Mouse (Mus musculus) c-Kit-negative CD71-positive TER-119-positive erythroid progenitor cells, embryonic 14.5 days (primary cell): ENCODE data around the gene Grin2b.
"Not testable (repeated sequence)": the region's sequence is repeated elsewhere in the genome, so short reads cannot be mapped to it uniquely, and the experiment has no call there.

Source experiments
- DNase-seq: peaks from one replicate; pipeline ENCODE4 v3.0.0-alpha.2; 2013; ENCODE audit warnings: low read depth, low spot score

The Grin2b gene

DNA sequence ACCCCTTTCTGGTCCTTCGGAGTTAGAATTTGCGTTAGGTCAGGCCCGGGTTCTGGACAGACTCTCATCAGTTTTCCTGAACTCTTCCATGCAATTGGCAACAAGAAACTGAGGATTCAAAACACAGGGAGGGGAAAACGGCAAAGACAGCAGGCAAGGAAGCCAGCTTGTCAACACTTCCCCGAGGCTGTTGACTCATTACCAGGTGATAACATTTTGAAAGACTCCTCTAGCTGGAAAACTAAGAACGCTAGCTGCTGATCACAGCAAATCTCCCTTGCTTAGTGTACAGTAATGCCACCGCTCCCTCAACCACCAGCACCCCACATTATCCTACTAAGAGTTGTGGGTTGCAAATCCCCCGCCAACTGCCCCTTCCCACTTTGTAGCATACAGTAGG is 266.2 kb downstream of the Grin2b start:
- DNase-seq, result no peak

DNA sequence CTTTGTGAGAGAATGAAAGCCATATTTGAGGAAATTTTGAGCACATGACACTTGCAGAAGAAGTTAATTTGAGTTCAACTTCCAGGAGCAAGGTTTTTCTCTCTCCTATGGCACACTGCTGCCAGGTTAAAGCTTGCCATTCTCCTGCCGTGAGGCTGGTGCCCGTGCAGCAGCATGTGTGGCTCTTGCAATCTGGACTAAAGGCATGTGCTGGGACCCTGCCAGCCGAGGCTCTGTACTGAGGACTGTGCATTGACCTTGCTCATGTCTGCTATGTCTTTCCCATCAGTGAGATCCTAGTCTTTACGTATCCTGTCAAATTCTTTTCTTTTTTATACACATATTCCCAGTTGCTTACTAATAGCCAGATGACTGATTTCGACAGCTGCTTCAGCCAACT is 268.9 kb downstream of the Grin2b start:
- no peak for DNase-seq

DNA sequence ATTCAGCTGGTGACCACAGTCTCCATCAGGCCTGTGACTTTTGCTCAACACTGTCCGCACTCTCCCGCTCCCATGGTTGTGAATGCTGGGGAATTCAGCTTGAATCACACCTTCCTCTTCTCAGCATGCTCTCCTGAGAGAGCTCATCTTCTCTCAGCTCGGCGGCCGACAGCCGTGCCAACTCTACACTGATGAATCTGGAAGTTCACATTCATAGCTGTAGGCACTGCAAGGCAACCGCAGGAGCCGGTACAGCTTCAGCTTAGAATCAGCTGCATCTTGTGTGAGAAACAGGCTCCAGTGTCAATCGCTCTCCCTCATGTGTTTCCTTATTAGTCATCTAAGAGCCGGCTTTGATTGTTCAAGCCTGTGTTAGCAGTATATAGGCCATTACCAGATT is 272.9 kb downstream of the Grin2b start:
- DNase-seq, result no peak

DNA sequence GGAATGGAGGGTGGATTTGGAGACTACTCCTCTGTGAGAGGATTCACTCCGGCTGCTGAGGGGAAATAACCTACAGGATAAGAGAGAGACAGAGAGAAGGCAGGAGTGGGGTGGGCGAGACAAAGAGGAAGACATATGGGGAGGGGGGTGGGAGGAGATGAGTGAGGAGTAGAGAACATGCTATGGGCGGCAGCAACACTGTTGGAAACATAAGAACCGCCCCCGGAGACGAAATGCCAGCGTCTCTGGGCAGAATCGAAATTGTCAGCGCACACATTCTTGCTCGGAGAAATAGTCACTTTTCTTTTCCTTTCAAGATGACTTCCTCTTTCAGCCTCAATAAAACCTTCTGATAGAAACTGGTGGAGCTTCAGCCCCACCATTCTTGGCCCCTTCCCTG is 274.1 kb downstream of the Grin2b start:
- DNase-seq, result no peak

DNA sequence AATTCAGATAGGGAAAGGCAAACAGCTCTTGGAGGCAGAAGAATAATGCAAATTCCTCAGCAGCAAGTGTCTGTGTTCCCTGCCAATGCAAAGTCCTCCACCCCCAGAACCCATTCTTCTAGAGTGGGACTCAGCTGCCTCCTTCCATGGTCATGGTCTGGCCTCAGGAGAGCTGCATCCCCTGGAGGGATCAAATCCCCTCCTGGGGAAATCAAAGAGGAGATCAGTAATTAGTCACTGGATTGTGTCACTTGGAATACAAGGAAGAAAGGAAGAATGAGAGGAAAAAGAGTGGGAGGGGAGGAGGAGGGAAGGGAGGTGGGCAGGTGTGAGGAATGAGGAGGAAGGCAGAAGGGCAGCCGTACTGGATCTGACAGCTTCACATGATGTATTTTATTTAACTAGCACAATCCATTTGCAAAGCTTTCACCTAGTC is 278.5 kb downstream of the Grin2b start:
- no peak for DNase-seq

DNA sequence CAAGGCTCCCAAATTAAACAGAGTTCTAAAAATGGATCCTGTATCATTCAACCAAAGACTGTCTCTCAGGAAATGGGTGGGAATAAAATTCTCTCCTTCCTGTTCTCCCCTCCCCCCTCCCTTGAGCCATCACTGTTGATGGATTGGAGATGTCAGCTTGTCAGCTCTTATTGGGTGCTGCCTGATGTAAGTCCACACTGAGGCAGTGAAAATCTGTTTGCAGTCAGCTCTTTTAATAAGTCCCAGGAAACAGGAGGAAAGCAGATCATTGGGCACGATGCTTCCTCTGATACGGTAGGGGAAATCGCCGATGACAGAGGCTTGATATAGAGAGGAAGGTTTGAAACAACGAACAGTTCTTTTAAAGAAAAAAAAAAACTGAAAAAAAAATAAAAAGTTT is 290.7 kb downstream of the Grin2b start:
- no peak for DNase-seq

DNA sequence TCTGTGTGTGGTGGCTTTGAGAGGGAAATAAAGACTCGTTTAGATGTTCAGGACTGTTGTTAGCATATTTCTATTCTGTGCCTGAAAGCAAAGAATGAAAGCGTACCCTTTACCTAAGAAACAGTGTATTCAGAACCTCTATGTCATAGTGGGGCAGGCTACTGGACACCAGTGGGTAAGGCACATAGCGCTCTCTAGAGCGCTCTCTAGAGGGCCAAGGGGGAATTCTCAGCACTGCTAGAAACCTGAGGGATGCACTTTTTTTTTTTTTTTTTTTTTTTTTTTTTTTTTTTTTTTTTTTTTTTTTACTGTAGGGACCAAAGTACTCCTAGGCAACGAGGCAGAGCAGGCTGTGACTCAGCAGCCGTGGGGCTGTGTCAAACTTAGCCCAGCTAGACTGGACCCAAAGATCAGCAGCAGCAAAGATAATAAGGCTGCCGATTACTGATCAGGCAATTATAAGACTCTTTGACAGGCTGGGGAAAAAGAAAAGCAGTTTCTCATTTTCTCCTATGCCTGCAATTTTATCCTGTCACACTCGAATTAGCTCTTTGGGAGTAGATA is 297.1 kb downstream of the Grin2b start:
- DNase-seq, result no peak

DNA sequence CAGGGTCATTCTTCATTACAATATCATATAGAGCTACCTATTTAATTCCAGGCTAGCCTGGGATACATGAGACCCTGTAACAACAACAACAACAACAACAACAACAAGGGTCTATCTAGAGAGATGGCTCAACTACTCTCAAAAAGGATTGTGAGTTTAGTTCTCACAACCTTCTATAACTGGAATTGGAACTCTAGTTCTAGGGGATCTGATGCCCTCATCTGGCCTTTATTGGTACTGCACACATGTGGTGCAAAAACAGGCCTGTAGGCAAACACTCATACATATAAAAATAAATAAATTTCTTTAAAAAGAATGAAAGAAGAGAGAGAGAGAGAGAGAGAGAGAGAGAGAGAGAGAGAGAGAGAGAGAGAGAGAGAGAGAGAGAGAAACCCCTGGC is 298.7 kb downstream of the Grin2b start:
- no peak for DNase-seq

DNA sequence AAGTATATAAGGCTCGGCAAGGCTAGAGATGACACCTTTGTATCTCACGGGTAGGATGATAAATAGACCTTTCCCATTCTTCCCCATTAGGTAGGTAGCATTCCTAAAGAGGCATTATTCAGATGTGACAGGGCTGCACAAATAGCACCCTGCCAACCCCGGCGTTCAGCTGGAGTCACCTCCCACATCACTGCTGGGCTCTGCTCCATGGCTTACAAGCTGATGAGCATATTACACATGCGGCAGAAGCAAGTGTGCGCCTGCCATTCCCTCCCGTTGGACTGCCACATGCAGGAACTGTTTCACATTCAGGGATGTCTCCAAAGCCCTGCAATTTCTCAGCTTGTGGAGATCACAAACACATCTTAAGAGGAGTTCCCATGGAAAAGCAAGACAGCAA is 307.5 kb downstream of the Grin2b start:
- no peak for DNase-seq

DNA sequence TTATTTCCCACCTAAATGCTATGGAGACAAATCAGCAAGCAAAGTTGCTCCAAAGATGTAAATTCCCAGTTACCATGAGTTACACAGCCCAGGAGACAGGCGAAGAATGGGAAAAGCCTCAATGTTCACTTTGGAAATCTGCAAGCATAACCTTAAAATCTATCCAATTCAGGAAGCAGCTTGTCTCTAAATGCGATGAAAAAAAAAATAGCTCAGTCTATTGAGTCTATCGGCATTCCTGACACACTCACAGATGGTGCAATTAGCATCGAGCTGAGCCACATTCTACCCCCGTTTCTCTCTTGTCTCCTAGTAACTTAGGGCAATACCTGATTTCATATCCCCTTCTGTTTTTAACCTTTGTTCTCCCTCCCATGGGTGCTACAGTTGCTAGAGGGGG is 309.3 kb downstream of the Grin2b start:
- no peak for DNase-seq

DNA sequence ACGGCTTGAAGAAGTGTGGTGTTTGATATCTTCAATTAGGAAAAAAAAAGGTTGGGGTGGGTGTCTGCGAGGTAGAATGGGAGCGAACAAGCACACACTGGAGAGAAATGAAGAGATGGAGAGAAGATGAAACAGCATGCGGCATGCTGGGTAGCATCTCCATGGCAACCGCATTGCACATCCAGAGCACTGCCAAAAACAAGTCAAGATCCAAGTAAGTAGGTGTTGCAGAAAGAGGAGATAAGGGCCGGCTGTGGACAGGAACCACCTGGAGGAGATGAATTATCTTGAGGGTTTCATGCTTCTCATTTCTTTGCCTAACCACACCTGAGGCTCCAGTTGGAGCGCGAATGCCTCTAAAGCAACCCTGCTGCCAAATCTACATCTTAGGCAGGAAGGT is 313.8 kb downstream of the Grin2b start:
- no peak for DNase-seq

DNA sequence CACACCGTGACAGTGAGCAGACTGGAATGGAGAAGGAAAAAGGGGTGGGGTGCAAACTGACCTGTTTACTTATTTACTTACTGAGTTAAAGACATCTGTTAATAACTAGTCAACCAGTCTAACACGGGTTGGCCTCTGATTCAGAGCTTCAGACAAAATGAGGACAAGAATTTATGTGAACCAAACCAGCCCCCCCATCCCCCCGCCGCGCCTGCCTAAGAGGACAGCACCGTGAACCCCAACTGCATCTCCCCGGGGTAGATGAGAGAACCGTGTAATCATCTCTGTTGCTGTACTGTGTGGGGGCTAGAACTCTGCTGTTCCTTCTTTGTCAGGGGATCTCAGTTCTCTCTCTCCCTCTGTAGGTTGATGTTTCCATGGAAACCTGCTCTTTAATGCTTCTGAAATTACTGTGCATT is 319.1 kb downstream of the Grin2b start:
- no peak for DNase-seq

DNA sequence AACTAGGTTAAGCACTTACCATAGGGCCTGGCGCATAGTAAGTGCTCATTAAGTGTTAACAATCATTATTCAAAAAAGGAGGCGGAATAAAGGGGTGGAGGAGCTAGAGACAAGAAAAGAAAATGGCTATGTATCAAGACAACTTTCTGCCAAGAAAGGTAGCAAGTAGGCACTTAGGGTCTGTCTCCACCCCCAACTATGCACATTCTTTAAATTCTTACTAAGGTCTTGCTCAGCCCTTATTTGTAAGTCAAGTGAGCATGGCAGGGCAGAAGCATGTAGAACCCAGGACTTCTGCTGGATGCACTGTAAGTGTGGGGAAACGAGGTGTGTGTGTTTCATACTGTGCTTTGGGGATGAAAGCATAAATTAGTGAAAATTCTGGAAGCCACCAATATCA is 329.6 kb downstream of the Grin2b start:
- no peak for DNase-seq

DNA sequence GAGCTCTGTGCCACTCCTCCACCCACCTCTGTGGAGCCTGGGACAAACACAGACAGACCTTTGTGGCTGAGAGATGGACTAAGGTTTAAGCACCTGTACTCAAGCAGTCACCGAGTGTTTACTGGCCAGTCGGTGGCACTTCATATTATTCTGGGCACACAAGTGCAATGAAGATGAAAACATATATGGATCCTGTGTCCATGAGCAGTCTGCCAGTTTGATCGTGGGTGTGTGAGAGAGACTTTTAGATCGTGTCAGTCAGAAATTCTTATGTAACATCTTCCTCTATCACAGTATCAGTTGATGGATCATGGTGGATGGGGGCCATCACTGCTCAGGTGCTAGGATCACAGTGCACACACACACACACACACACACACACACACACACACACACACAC is 337.0 kb downstream of the Grin2b start:
- DNase-seq, result no peak

DNA sequence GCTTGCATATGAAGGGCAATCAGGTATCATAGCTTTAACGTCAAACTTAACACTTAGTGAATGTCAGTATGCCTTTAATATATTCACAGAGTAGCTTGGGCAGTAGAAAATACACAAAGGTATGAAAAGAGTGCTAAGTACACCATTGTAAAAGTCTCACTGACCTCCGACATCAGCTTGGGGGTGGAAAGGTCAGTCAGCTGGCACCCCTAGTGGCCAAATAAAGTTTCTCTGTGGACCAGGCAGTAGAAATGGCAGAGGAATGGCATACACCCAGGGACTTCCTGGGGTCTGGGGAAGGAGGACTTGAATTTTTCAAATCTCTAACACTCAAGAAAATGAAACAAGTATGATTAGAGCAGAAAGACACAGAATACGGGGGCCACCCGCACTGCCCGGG is 339.8 kb downstream of the Grin2b start:
- no peak for DNase-seq

DNA sequence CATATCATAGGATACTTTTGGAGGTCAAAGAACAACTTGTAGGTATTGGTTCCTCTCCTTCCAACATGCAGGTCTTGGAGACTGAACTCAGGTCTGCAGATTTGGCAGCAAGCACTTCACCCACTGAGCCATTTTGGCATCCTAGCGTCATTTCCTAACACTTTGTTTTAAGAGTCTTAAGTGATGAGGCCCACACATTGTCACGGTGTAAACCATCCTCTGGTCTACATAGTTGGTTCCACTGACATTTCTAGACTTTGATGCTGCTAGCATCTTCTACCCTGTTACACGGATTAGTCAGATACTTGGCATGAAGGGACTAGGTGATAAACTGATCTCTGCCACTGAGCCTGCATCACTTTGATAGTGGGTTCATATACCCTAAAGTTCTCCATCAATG is 341.3 kb downstream of the Grin2b start:
- no peak for DNase-seq

DNA sequence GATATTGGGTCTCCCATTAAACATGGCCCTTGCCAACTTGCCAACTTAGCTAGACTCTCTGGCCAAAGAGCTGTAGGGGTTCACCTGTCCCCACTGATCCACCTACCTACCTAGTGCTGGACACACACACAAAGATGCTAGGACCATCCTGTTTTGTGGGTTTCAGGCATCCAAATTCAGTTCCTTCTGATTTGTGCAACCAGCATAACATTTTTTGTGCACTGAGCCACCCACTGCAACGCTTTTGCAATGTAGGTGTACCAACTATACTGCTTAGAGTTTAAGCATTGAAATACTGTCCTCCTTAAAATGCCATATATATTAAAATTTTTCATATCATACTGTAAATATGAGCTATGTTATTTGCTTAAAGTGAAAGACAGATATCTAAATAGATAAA is 342.3 kb downstream of the Grin2b start:
- no peak for DNase-seq

DNA sequence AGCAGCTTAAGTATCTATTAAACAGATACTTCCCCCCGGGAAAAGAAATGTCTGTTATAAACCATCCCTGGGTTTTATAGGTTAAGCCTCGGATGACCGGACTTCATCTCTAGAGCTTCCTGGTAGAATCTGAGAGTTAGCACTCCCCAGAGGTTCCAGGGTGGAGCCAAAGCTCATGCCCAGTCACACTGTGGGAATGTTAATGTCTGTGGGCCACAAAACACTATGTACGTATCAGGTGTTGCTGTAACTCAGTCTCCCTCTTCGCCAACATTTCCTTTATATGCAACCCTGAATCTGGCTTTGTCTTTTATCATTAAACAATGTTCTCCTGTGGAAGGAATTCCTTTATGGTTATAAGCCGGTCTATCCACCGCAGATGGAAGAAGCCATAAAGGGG is 343.9 kb downstream of the Grin2b start:
- no peak for DNase-seq

DNA sequence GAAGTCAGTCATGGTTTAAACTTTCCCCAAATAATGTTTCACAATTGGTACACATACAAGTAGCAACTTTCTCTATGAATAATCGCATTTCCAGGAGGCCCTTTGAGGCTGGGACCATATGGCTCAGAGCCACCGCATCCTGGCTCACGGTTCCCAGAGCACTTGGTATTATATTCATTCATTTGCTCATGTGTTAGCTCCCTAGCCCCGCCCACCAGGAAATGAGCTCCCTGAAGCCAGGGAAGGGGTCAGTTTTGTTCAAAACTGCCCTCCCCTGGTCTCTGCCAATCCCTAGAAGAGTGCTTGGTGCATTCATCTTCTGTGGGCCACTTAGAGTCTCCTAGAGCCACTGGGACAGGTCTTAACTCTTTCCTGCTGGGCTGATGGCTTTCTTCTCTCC is 344.3 kb downstream of the Grin2b start:
- no peak for DNase-seq

DNA sequence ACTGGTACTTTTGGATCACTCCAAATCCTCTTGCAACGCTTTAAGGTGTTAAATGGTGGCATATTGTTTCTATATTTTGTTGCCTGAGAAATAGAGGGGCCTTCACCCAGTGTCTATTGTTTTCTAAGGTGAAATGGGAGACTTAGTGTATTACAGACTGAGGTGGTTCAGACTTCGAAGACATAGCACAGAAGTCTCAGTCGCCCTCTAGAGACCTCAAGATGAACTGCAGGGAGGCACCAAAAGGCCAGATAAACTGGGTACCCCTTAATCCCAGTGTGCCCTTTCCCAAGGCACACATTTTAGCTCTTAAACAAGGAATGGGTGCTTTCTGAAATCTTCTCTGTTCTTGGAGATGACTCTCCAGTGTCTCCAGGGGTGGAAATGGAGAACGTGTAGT is 345.4 kb downstream of the Grin2b start:
- no peak for DNase-seq

DNA sequence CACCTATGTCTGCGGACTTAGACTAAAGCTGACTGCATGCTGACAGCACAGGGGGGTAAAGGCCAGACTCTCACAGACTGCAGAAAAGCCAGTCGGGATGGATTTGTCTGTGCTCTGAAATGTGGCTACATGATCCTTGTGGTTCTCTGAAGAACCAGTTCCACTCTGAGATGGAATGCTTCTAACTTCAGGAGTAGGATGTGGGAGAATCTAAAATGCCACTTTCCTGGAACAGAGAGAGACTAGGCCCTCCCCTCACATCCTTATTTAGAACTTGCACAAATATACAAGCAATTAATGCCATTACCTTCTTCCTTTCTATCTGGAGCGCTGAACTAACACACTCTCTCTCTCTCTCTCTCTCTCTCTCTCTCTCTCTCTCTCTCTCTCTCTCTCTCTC is 346.0 kb downstream of the Grin2b start:
- no peak for DNase-seq

DNA sequence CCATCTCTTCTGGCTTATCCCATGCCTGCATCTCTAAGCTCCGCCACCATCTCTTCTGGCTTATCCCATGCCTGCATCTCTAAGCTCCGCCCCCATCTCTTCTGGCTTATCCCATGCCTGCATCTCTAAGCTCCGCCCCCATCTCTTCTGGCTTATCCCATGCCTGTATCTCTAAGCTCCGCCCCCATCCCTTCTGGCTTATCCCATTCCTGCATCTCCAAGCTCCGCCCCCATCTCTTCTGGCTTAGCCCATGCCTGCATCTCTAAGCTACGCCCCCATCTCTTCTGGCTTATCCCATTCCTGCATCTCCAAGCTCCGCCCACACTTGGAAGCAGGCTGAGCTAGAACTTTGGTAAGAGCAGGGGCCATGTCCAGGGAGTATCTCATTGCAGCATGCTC is 346.5 kb downstream of the Grin2b start:
- not testable (repeated sequence) for DNase-seq

DNA sequence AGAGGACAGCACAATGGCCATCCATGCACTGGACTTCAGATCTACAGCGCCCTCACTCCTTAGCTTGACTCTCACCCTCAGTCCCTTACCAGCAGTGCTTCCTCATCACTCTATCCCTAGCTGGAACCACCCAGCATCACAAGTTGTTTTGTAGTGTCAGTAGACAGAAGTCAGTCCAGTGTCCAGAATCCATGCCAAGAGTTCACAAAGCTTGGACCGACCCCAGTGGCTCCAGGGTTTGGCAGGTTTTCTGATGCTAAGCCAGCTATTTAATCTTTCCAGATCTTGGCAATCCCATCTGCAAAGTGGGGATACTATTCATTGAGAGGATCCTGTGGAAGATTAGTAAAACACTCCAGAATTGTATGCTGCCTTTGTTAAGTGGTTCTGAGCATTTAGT is 355.9 kb downstream of the Grin2b start:
- no peak for DNase-seq

DNA sequence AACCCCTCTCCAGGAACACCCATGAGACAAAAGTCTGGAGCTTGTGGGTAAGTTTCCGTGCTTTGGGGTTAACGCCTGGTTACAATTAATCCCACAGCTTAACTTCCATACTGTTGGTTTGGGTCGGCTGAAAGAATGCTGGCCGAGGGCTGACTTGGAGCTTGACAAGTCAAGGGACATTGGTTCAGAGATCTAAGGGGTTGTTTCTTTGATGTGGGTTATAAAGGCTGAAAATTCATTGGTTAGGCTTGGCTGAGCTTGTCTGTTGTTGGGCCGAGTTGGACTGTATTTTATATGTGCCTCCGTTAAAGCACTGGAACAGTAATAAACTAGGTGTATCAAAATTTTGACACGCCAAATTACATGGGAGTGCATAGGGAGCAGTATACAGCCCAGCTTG is 359.6 kb downstream of the Grin2b start:
- DNase-seq, result no peak

DNA sequence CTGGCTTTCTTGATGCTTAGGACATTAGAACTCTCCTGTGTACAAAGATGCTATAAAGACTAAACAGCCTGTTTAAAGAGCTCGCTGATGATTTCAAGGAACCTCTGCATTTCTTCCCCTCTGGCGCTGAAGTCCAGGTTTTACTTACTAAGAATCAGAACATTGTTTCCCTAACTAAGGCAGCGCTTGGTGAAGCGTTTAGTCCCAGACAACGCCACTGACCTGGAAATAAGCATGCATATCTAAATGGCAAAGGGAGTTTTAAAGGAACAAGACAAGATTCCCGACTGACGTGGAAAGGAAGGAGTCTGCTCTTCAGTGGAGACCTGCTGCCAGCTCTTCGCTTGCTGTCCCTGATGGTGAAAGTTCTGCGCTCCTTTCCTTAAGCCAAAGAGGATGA is 367.9 kb downstream of the Grin2b start:
- DNase-seq, result no peak
